Mouse (Mus musculus): ENCODE measurements around the gene Pdzd8.

Pdzd8 gene

GRCm38 (mm10) chr19:59345658-59346283 is at the start of gene Pdzd8:
Gene Pdzd8 (minus strand): TSS chr19:59345780.
- peak; percentile 67 for DNase-seq (ENCODE audit: low read depth)

- DNase-seq (ENCODE audit: low read depth): no peak
Measured at GRCm38 (mm10) chr19:59393777-59394441, 48.3 kb upstream of the Pdzd8 start.

- peak; percentile 86 for DNase-seq (ENCODE audit: low read depth)
Measured at GRCm38 (mm10) chr19:59388847-59389606, 43.4 kb upstream of the Pdzd8 start.

- no peak for DNase-seq (ENCODE audit: low read depth)
Measured at GRCm38 (mm10) chr19:59388399-59388798, 42.8 kb upstream of the Pdzd8 start.

- DNase-seq (ENCODE audit: low read depth): peak; percentile 41
Measured at GRCm38 (mm10) chr19:59387178-59387577, 41.6 kb upstream of the Pdzd8 start.

- no peak for DNase-seq (ENCODE audit: low read depth)
Measured at GRCm38 (mm10) chr19:59384582-59385495, 39.3 kb upstream of the Pdzd8 start.

GRCm38 (mm10) chr19:59382416-59382917 is 36.9 kb upstream of the Pdzd8 start:
- no peak for DNase-seq (ENCODE audit: low read depth)

- DNase-seq (ENCODE audit: low read depth): peak; percentile 51
Measured at GRCm38 (mm10) chr19:59379995-59380394, 34.4 kb upstream of the Pdzd8 start.

GRCm38 (mm10) chr19:59376481-59376880 is 30.9 kb upstream of the Pdzd8 start:
- peak; percentile 39 for DNase-seq (ENCODE audit: low read depth)

GRCm38 (mm10) chr19:59374940-59375339 is 29.4 kb upstream of the Pdzd8 start:
- no peak for DNase-seq (ENCODE audit: low read depth)

GRCm38 (mm10) chr19:59372928-59373327 is 27.3 kb upstream of the Pdzd8 start:
- peak; percentile 20 for DNase-seq (ENCODE audit: low read depth)

- no peak for DNase-seq (ENCODE audit: low read depth)
Measured at GRCm38 (mm10) chr19:59371016-59371415, 25.4 kb upstream of the Pdzd8 start.

- DNase-seq (ENCODE audit: low read depth): no peak
Measured at GRCm38 (mm10) chr19:59367892-59368291, 22.3 kb upstream of the Pdzd8 start.

GRCm38 (mm10) chr19:59366724-59367123 is 21.1 kb upstream of the Pdzd8 start:
- no peak for DNase-seq (ENCODE audit: low read depth)

- no peak for DNase-seq (ENCODE audit: low read depth)
Measured at GRCm38 (mm10) chr19:59363666-59364065, 18.1 kb upstream of the Pdzd8 start.

GRCm38 (mm10) chr19:59362646-59363045 is 17.1 kb upstream of the Pdzd8 start:
- no peak for DNase-seq (ENCODE audit: low read depth)

- no peak for DNase-seq (ENCODE audit: low read depth)
Measured at GRCm38 (mm10) chr19:59360486-59360896, 14.9 kb upstream of the Pdzd8 start.

- DNase-seq (ENCODE audit: low read depth): no peak
Measured at GRCm38 (mm10) chr19:59359202-59359601, 13.6 kb upstream of the Pdzd8 start.

- no peak for DNase-seq (ENCODE audit: low read depth)
Measured at GRCm38 (mm10) chr19:59357878-59358277, 12.3 kb upstream of the Pdzd8 start.

- DNase-seq (ENCODE audit: low read depth): no peak
Measured at GRCm38 (mm10) chr19:59356843-59357595, 11.4 kb upstream of the Pdzd8 start.

- DNase-seq (ENCODE audit: low read depth): no peak
Measured at GRCm38 (mm10) chr19:59356388-59356787, 10.8 kb upstream of the Pdzd8 start.
